Mouse (Mus musculus): ENCODE results near the gene Txn2. TPM values are rescaled to one million over a fixed set of nuclear protein-coding genes. Genes with fewer than 3 reads are reported as not detected.

Txn2 gene
- polyA plus RNA-seq (2021; fragmentation: Nextera tagmentation) = 330 and 344 TPM in 2 replicates
- long read RNA-seq, experiment 1, transcript Txn2-201 (4 exons, 1,298 nt) = major isoform, 395 of 436 reads
- long read RNA-seq, experiment 1, transcript Txn2-204 (3 exons, 2,049 nt) = minor isoform, 15 of 436 reads
- long read RNA-seq, experiment 1, partial matches to known transcripts = 7 of 436 reads
- long read RNA-seq, experiment 1, other reads (novel, unspliced or antisense) = 19 of 436 reads
- long read RNA-seq, experiment 2, transcript Txn2-201 (4 exons, 1,298 nt) = major isoform, 461 of 486 reads
- long read RNA-seq, experiment 2, transcript Txn2-204 (3 exons, 2,049 nt) = minor isoform, 5 of 486 reads
- long read RNA-seq, experiment 2, partial matches to known transcripts = 3 of 486 reads
- long read RNA-seq, experiment 2, other reads (novel, unspliced or antisense) = 16 of 486 reads

DNA sequence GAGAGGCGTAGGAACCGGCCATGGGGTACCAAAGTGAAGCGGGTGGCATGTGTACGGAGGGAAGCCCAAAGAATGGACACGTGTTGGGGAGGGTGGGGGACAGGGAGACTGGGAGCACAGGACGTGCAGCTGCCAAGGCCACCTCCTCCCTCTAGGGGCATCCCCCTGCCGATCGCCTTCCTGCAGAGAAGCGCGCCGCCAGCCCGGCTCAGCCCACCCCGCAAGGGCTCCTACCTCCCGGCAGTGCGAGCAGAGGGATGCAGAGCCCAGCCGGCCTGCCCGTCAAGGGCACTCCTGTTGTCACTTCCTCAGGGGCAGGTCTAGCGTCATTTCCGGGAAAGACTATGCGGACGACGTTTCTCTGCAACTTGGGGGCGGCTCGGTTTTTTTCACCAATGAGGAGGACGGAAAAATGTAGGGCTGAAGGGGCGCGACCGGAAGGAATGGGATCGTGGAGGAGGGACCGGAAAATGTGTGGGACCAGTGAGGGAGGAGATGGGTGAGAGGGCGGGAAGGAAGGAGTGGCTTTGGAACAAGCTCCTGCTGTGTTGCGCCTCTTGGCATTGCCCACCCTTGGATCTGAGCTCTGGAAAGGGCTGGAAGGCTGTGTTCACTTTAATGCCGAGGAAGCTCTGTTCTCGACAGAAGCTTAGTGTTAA lies at the start of gene Txn2:
Gene Txn2, minus strand, starts transcription at position 334 of the 659 bp plus-strand sequence.

DNA sequence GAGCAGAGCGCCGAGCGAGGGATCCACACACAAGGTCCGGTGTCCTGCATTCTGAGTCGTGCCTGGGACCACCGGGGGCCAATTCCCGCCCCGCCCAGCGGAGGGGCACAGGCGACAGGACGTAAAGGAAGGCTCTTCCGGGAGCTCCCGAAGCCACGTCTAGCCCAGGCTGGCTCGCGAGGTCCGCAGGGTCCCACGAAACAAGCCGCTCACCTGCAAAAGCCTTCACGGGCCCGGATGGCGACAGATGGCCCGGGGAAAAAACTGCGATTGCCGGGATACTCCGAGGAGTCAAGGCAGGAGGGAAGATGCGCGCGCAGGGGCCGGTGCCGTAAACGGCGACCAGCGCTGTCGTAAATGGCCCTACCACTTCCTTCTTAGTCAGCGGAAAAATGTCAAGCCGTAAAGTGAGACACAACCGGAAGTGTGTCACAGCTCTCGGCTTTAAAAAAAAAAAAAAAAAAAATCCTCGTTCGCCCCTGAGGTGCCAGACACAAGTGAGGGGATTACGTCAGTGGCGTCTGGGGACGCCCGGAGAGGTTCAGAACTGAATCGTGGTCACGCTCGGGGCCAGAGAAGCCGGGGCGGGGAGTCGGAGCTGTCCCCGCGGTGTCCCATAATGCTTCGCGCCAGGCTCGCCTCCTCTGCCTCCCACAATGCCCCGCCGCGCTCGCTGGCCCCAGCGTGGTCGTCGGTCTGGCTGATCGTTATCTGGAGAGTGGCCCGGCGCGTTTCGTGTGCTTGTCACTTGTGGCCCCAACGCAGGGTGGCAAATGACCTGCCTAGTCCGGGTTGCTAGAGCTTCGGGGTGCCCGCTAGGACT lies 41.9 kb upstream of the Txn2 start, which contains the start of gene Eif3d:
Gene Eif3d, minus strand, starts transcription at position 344 of the 823 bp plus-strand sequence.

GRCm38 (mm10) chr15:77956404-77956901 lies 27.6 kb upstream of the Txn2 start, which contains the start of gene Foxred2:
TSS of gene Foxred2 (minus strand) at chr15:77956722.

Other genes with a start within 250 kb of the Txn2 start
- 0.13 TPM in 1 of 2 replicates, not detected in the other for gene Apol7e, start 230.1 kb downstream of the Txn2 start, polyA plus RNA-seq (2021; fragmentation: Nextera tagmentation)
- gene Apol9b, start 200.0 kb downstream of the Txn2 start, polyA plus RNA-seq (2021; fragmentation: Nextera tagmentation) = 0.20 and 0.33 TPM in 2 replicates
- 1.3 and 2.1 TPM in 2 replicates for gene Apol8, start 172.0 kb downstream of the Txn2 start, polyA plus RNA-seq (2021; fragmentation: Nextera tagmentation)
- 11.0 and 12.9 TPM in 2 replicates for gene Myh9, start 86.8 kb downstream of the Txn2 start, polyA plus RNA-seq (2021; fragmentation: Nextera tagmentation)
- 5.4 and 6.4 TPM in 2 replicates for gene Foxred2, start 27.7 kb upstream of the Txn2 start, polyA plus RNA-seq (2021; fragmentation: Nextera tagmentation)
- 97.5 and 106 TPM in 2 replicates for gene Eif3d, start 41.8 kb upstream of the Txn2 start, polyA plus RNA-seq (2021; fragmentation: Nextera tagmentation)
- 6.2 and 6.3 TPM in 2 replicates for gene Cacng2, start 191.0 kb upstream of the Txn2 start, polyA plus RNA-seq (2021; fragmentation: Nextera tagmentation)
- gene Ift27, start 245.1 kb upstream of the Txn2 start, polyA plus RNA-seq (2021; fragmentation: Nextera tagmentation) = 40.1 and 43.6 TPM in 2 replicates